Mouse (Mus musculus): ENCODE data around the gene Mapt.

- TF ChIP-seq CTCF (IDR thresholded peaks at IDR 0.05; ENCODE audit: control insufficient read depth, insufficient read depth, low read length) (no peak), POLR2A (IDR thresholded peaks at IDR 0.05; ENCODE audit: borderline replicate concordance, control insufficient read depth, low read depth, low read length) (no peak)
Observed at GRCm38 (mm10) chr11:104252094-104252493, 20.9 kb downstream of the Mapt start.
